Mouse (Mus musculus): Measurements from ENCODE around the gene Cmss1. TPM values are rescaled to one million over a fixed set of nuclear protein-coding genes. Genes with fewer than 3 reads are reported as not detected.
A peak's percentile ranks its signal among the peaks of the same experiment; 100 is the strongest.

The Cmss1 gene
- polyA plus RNA-seq, 1 experiment: 18.8 TPM

- TF ChIP-seq CTCF (IDR thresholded peaks at IDR 0.05; ENCODE audit: control insufficient read depth, insufficient read depth, low read length): no peak
- no peak for TF ChIP-seq POLR2A (IDR thresholded peaks at IDR 0.05; ENCODE audit: borderline replicate concordance, control insufficient read depth, low read depth, low read length)
- Histone ChIP-seq H3K4me3 (replicated peaks; ENCODE audit: control insufficient read depth, low read depth, low read length) (no peak overlapping the region), H3K27ac (ENCODE audit: control insufficient read depth, insufficient read depth, low read depth, low read length, poor library complexity) (no peak overlapping the region), H3K4me1 (ENCODE audit: control insufficient read depth, insufficient read depth, low read length) (no peaks in the 10 kb centered on the region; the same call in 1 of the 2 replicates)
- 82% methylated on average over 6 of the region's 6 CpGs for WGBS
Measured at GRCm38 (mm10) chr16:57554886-57555400, 51.7 kb downstream of the Cmss1 start.

- Histone ChIP-seq H3K4me3 (replicated peaks; ENCODE audit: control insufficient read depth, low read depth, low read length) (no peak overlapping the region), H3K27ac (ENCODE audit: control insufficient read depth, insufficient read depth, low read depth, low read length, poor library complexity) (no peak overlapping the region), H3K4me1 (ENCODE audit: control insufficient read depth, insufficient read depth, low read length) (no peaks in the 10 kb centered on the region; the same call in 1 of the 2 replicates)
- no peak for TF ChIP-seq POLR2A (IDR thresholded peaks at IDR 0.05; ENCODE audit: borderline replicate concordance, control insufficient read depth, low read depth, low read length)
- TF ChIP-seq CTCF (IDR thresholded peaks at IDR 0.05; ENCODE audit: control insufficient read depth, insufficient read depth, low read length): no peak
Measured at GRCm38 (mm10) chr16:57553235-57553634, 53.4 kb downstream of the Cmss1 start.

DNA sequence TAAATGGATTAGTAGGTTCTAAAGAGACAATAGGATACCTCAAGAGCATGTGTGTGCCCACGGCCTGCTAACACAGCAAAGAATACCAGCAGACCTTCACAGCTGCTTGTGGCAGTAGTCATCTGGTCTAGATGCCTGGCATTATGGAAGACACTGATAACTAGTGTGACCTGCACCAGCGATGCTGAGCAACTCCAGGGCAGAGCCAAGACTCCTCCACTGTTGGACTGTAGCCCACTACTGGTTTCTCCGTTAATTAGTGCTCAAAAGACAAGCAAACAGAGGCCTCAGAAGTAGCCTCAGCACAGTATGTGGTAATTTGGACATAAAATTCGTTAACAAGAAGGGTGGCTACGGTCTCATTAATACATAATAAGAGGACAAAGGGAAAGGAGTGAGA is 54.0 kb downstream of the Cmss1 start:
- no peak overlapping the region for H3K4me3 ChIP-seq (replicated peaks; ENCODE audit: control insufficient read depth, low read depth, low read length)
- WGBS: 69% methylated on average over 5 of the region's 5 CpGs
- no peaks in the 10 kb centered on the region; the same call in 1 of the 2 replicates for H3K4me1 ChIP-seq (ENCODE audit: control insufficient read depth, insufficient read depth, low read length)
- no peak overlapping the region for H3K27ac ChIP-seq (ENCODE audit: control insufficient read depth, insufficient read depth, low read depth, low read length, poor library complexity)
- TF ChIP-seq CTCF (IDR thresholded peaks at IDR 0.05; ENCODE audit: control insufficient read depth, insufficient read depth, low read length) (no peak), POLR2A (IDR thresholded peaks at IDR 0.05; ENCODE audit: borderline replicate concordance, control insufficient read depth, low read depth, low read length) (no peak)

DNA sequence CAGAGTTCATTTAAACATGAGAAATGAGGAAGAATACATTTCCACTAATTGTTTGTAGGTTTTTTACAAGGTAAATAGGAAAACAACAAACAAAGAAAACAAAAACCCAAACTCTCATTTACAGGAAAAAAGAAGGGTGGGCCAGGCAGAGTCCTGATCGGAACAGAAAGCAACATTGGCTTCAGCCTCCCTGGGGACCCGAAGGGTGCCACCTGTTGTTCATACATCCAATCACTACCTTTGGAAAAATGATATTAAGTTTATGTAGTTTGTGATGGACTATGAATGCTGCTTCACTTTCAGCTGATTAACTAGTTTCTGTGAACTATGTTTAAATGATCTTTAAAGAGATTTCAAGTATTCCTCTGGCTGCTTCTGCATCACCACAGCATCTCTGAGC is 55.0 kb downstream of the Cmss1 start:
- Histone ChIP-seq H3K27ac (ENCODE audit: control insufficient read depth, insufficient read depth, low read depth, low read length, poor library complexity) (no peak overlapping the region), H3K4me1 (ENCODE audit: control insufficient read depth, insufficient read depth, low read length) (peaks cover 1% of the 10 kb centered on the region; the same call in 1 of the 2 replicates), H3K4me3 (replicated peaks; ENCODE audit: control insufficient read depth, low read depth, low read length) (no peak overlapping the region)
- no peak for TF ChIP-seq CTCF (IDR thresholded peaks at IDR 0.05; ENCODE audit: control insufficient read depth, insufficient read depth, low read length)
- TF ChIP-seq POLR2A (IDR thresholded peaks at IDR 0.05; ENCODE audit: borderline replicate concordance, control insufficient read depth, low read depth, low read length): no peak
- 60% methylated on average over 2 of the region's 2 CpGs for WGBS

DNA sequence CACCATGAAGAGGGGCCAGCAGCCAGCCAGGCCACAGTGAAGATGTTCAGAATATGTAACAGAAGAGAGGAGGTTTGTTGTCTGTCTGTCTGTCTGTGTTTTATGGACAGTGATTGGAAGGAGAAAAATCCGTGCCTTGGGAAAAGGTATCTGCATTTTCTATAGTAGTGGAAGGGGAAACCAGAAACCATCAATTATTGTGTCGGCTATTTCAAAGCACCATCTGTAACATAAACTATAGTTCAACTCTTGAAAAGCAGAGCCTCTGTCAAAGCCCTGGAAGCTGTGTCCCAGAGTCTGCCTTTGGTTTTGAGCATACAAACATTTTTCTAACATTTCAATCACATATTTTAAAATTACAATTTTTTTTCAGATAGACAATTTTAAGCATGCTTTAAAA is 55.8 kb downstream of the Cmss1 start:
- H3K4me3 ChIP-seq (replicated peaks; ENCODE audit: control insufficient read depth, low read depth, low read length): peak overlapping the region; percentile 49
- WGBS: 70% methylated on average over 2 of the region's 2 CpGs
- no peak for TF ChIP-seq POLR2A (IDR thresholded peaks at IDR 0.05; ENCODE audit: borderline replicate concordance, control insufficient read depth, low read depth, low read length)
- TF ChIP-seq CTCF (IDR thresholded peaks at IDR 0.05; ENCODE audit: control insufficient read depth, insufficient read depth, low read length): no peak
- H3K27ac ChIP-seq (ENCODE audit: control insufficient read depth, insufficient read depth, low read depth, low read length, poor library complexity): no peak overlapping the region
- H3K4me1 ChIP-seq (ENCODE audit: control insufficient read depth, insufficient read depth, low read length): peaks cover 1% of the 10 kb centered on the region; the same call in 1 of the 2 replicates

GRCm38 (mm10) chr16:57550088-57550487 is 56.6 kb downstream of the Cmss1 start:
- Histone ChIP-seq H3K4me1 (ENCODE audit: control insufficient read depth, insufficient read depth, low read length) (peaks cover 3% of the 10 kb centered on the region), H3K4me3 (replicated peaks; ENCODE audit: control insufficient read depth, low read depth, low read length) (no peak overlapping the region), H3K27ac (ENCODE audit: control insufficient read depth, insufficient read depth, low read depth, low read length, poor library complexity) (no peak overlapping the region)
- WGBS: 6% methylated on average over 3 of the region's 3 CpGs
- TF ChIP-seq POLR2A (IDR thresholded peaks at IDR 0.05; ENCODE audit: borderline replicate concordance, control insufficient read depth, low read depth, low read length) (no peak), CTCF (IDR thresholded peaks at IDR 0.05; ENCODE audit: control insufficient read depth, insufficient read depth, low read length) (no peak)

DNA sequence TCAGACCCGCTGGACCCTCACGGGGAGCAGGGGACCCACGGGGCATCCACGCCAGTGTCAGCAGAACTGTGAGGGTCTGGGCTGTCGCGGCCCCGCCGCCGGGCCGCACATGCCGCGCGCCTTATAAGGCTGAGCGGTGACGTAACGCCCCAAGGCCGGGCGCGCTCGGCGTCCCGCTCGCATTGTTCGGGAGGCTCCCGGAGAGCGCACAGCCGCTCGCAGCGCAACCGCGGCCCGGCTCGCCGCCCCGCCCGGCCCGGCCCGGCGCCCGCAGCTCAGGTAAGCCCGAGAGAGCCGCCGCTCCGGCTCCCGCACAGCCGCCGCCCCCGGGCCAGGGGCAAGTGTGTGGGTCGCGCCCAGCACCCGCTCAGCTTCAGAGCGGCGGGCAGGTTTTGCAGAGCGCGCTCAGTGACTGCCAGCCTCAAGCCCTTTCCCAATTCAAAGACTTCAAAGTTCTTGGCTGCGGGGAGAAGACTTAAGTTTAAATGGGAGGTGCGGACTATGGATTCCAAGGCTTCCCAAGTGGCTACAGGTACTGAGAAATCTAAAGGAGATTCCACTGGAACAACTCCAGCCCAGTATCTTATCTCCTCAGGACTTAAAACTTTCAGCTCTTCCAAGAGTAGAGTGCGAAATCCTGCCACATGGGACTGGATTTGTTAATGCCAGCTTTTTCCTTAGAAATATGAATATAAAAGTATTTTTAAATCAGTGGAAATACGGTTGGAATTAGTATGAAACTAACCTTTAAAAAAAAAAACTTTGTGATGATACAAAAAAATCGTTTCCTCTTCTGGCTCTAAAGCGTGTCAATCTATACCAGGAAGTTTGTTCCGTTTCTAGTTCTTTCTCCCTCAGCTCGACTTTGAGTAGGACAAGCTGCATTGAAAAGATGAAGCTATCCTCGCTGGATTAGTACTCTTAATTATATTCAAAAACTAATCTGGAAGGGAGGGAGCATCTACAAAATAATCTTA is 57.3 kb downstream of the Cmss1 start:
- under 1% methylated on average over 64 of the region's 64 CpGs for WGBS
- H3K27ac ChIP-seq (ENCODE audit: control insufficient read depth, insufficient read depth, low read depth, low read length, poor library complexity): peak overlapping the region; percentile 88

DNA sequence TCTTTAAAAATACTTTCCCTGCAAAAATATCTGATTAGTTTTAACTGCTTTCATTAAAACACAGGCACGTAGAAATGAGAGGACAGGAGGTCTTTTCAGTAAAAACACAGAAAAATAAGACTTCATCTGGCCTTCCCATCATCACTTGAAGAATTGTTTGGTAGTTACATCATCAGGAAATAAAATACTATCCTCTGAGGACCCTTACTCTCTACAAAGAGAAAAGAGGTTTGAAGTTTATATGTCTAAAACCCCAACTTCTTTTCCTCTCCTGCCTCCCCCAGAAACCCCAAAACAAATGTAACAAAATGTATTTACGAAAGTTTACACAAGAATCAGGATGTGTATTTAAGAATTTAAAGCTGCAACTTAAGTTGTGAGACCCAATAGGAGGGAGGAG is 58.1 kb downstream of the Cmss1 start:
- Histone ChIP-seq H3K4me3 (replicated peaks; ENCODE audit: control insufficient read depth, low read depth, low read length) (peak overlapping the region; percentile 61), H3K4me1 (ENCODE audit: control insufficient read depth, insufficient read depth, low read length) (peaks cover 3% of the 10 kb centered on the region), H3K27ac (ENCODE audit: control insufficient read depth, insufficient read depth, low read depth, low read length, poor library complexity) (peak overlapping the region; percentile 88)
- 57% methylated on average over 2 of the region's 2 CpGs for WGBS
- TF ChIP-seq POLR2A (IDR thresholded peaks at IDR 0.05; ENCODE audit: borderline replicate concordance, control insufficient read depth, low read depth, low read length): no peak
- no peak for TF ChIP-seq CTCF (IDR thresholded peaks at IDR 0.05; ENCODE audit: control insufficient read depth, insufficient read depth, low read length)

More for the DNA sequence above, 57.3 kb downstream of the Cmss1 start:
- TF ChIP-seq POLR2A (IDR thresholded peaks at IDR 0.05; ENCODE audit: borderline replicate concordance, control insufficient read depth, low read depth, low read length): peak; percentile 70; the same call in 1 of the 2 replicates
- no peak for TF ChIP-seq CTCF (IDR thresholded peaks at IDR 0.05; ENCODE audit: control insufficient read depth, insufficient read depth, low read length)
- peaks cover 3% of the 10 kb centered on the region for H3K4me1 ChIP-seq (ENCODE audit: control insufficient read depth, insufficient read depth, low read length)
- peak overlapping the region; percentile 62 for H3K4me3 ChIP-seq (replicated peaks; ENCODE audit: control insufficient read depth, low read depth, low read length)

Data from bone marrow, adult 2 months (tissue).